Mouse (Mus musculus) ZHBTc4 (cell line): Measurements from ENCODE around the gene Fam92b.

Experiments
- DNase-seq: peaks from one replicate; pipeline ENCODE4 v3.0.0-alpha.2; 2011; ENCODE audit warnings: low read depth, low spot score

The Fam92b gene

GRCm38 (mm10) chr8:120190107-120190809, 13.0 kb upstream of the Fam92b start:
- no peak for DNase-seq

GRCm38 (mm10) chr8:120189440-120189839, 12.2 kb upstream of the Fam92b start:
- no peak for DNase-seq

- DNase-seq = no peak
Measured at GRCm38 (mm10) chr8:120188510-120188909, 11.2 kb upstream of the Fam92b start.

GRCm38 (mm10) chr8:120186454-120186853, 9.2 kb upstream of the Fam92b start:
- DNase-seq = no peak

GRCm38 (mm10) chr8:120184850-120185792, 7.9 kb upstream of the Fam92b start:
- DNase-seq = no peak

GRCm38 (mm10) chr8:120184366-120184765, 7.1 kb upstream of the Fam92b start:
- DNase-seq = no peak

- DNase-seq = no peak
Measured at GRCm38 (mm10) chr8:120181861-120182414, 4.7 kb upstream of the Fam92b start.

- DNase-seq = no peak
Measured at GRCm38 (mm10) chr8:120181274-120181673, 4.0 kb upstream of the Fam92b start.

- no peak for DNase-seq
Measured at GRCm38 (mm10) chr8:120180445-120180970, 3.2 kb upstream of the Fam92b start.

GRCm38 (mm10) chr8:120179027-120179431, 1.8 kb upstream of the Fam92b start:
- peak; percentile 88 for DNase-seq

- no peak for DNase-seq
Measured at GRCm38 (mm10) chr8:120178124-120178514, 853 bp upstream of the Fam92b start.

- DNase-seq = no peak
Measured at GRCm38 (mm10) chr8:120176605-120177004, 661 bp downstream of the Fam92b start.

GRCm38 (mm10) chr8:120174606-120175005, 2.7 kb downstream of the Fam92b start:
- no peak for DNase-seq

GRCm38 (mm10) chr8:120173195-120173594, 4.1 kb downstream of the Fam92b start:
- no peak for DNase-seq

GRCm38 (mm10) chr8:120169119-120169518, 8.1 kb downstream of the Fam92b start:
- no peak for DNase-seq

- DNase-seq = no peak
Measured at GRCm38 (mm10) chr8:120167821-120168220, 9.4 kb downstream of the Fam92b start.

- DNase-seq = no peak
Measured at GRCm38 (mm10) chr8:120167136-120167535, 10.1 kb downstream of the Fam92b start.

- peak; percentile 80 for DNase-seq
Measured at GRCm38 (mm10) chr8:120164026-120164425, 13.2 kb downstream of the Fam92b start.

- no peak for DNase-seq
Measured at GRCm38 (mm10) chr8:120163376-120163775, 13.9 kb downstream of the Fam92b start.

GRCm38 (mm10) chr8:120162404-120162752, 14.9 kb downstream of the Fam92b start:
- DNase-seq = no peak

- DNase-seq = no peak
Measured at GRCm38 (mm10) chr8:120161658-120162403, 15.4 kb downstream of the Fam92b start.
